Mouse (Mus musculus) megakaryocyte-erythroid progenitor cell, adult 5-6 weeks (primary cell): Measurements from ENCODE around the gene Rfx8. TPM values are rescaled to one million over a fixed set of nuclear protein-coding genes. Genes with fewer than 3 reads are reported as not detected.

Source experiments
- ATAC-seq: replicated peaks from 2 replicates; pipeline ENCODE4 v1.8.0; 2016; ENCODE audit warnings: mild to moderate bottlenecking, inconsistent platforms; ENCODE audit not compliant: severe bottlenecking, poor library complexity, low FRiP score, low TSS enrichment
- total RNA-seq, 2 experiments: library from RNA; stranded (forward) in 1 of 2; stranded (reverse) in 1 of 2; fragments of 200-1000, 215-1000 nt in 1 of 2; fragments of >200 nt in 1 of 2; fragmentation: Nextera tagmentation in 1 of 2; gene quantifications; 2 replicates each; pipeline ENCODE4 v1.2.3; 2014 to 2017

Gene Rfx8
- total RNA-seq, 2 experiments from 2014 or later: not detected

- peak; percentile 23; the same call in 1 of the 2 replicates for ATAC-seq
These were observed 15.3 kb upstream of the Rfx8 start for GRCm38 (mm10) chr1:39735927-39736604.

GRCm38 (mm10) chr1:39735493-39735892 is 14.7 kb upstream of the Rfx8 start:
- peak; percentile 83 for ATAC-seq

- ATAC-seq: no peak
These were observed 14.1 kb upstream of the Rfx8 start for GRCm38 (mm10) chr1:39734881-39735280.

GRCm38 (mm10) chr1:39734311-39734710 is 13.5 kb upstream of the Rfx8 start:
- peak; percentile 21 for ATAC-seq

GRCm38 (mm10) chr1:39733876-39734275 is 13.1 kb upstream of the Rfx8 start:
- no peak for ATAC-seq

- ATAC-seq: no peak
These were observed 11.3 kb upstream of the Rfx8 start for GRCm38 (mm10) chr1:39732081-39732480.

- ATAC-seq: no peak
These were observed 10.7 kb upstream of the Rfx8 start for GRCm38 (mm10) chr1:39731543-39731942.

GRCm38 (mm10) chr1:39730868-39731267 is 10.1 kb upstream of the Rfx8 start:
- ATAC-seq: no peak

- no peak for ATAC-seq
These were observed 9.1 kb upstream of the Rfx8 start for GRCm38 (mm10) chr1:39729919-39730318.

GRCm38 (mm10) chr1:39721351-39721726 is 542 bp upstream of the Rfx8 start:
- no peak for ATAC-seq

GRCm38 (mm10) chr1:39720186-39720585 is 611 bp downstream of the Rfx8 start:
- ATAC-seq: no peak

- ATAC-seq: no peak
These were observed 5.2 kb downstream of the Rfx8 start for GRCm38 (mm10) chr1:39715551-39715950.

GRCm38 (mm10) chr1:39714729-39715128 is 6.1 kb downstream of the Rfx8 start:
- ATAC-seq: no peak

- peak; percentile 68; the same call in 1 of the 2 replicates for ATAC-seq
These were observed 6.7 kb downstream of the Rfx8 start for GRCm38 (mm10) chr1:39713842-39714658.

GRCm38 (mm10) chr1:39713300-39713699 is 7.5 kb downstream of the Rfx8 start:
- no peak for ATAC-seq

- ATAC-seq: no peak
These were observed 8.5 kb downstream of the Rfx8 start for GRCm38 (mm10) chr1:39712261-39712660.

- no peak for ATAC-seq
These were observed 10.2 kb downstream of the Rfx8 start for GRCm38 (mm10) chr1:39710604-39711003.

- ATAC-seq: no peak
These were observed 10.8 kb downstream of the Rfx8 start for GRCm38 (mm10) chr1:39710016-39710415.

- ATAC-seq: no peak
These were observed 12.0 kb downstream of the Rfx8 start for GRCm38 (mm10) chr1:39708778-39709177.

GRCm38 (mm10) chr1:39702216-39703046 is 18.4 kb downstream of the Rfx8 start:
- ATAC-seq: no peak
